Mouse (Mus musculus): Measurements from ENCODE around the gene Dcdc2b. TPM values are rescaled to one million over a fixed set of nuclear protein-coding genes. Genes with fewer than 3 reads are reported as not detected.
A peak's percentile ranks its signal among the peaks of the same experiment; 100 is the strongest.

Gene Dcdc2b
- polyA plus RNA-seq, 1 experiment from 2014 or later = 1.2 TPM

- TF ChIP-seq CTCF (IDR thresholded peaks at IDR 0.05; ENCODE audit: low read depth) = no peak
- no peaks in the 10 kb centered on the region for H3K9me3 ChIP-seq (ENCODE audit: control insufficient read depth)
- H3K4me1 ChIP-seq (replicated peaks; ENCODE audit: control insufficient read depth, insufficient read depth, low read length) = no peaks in the 10 kb centered on the region
- H3K27me3 ChIP-seq (replicated peaks; ENCODE audit: control insufficient read depth, insufficient read depth, low read length) = no peaks in the 10 kb centered on the region
- peak overlapping the region; percentile 35; the same call in 1 of the 2 replicates for H3K4me3 ChIP-seq (ENCODE audit: low read depth, low read length)
- H3K9ac ChIP-seq (ENCODE audit: low read depth, low read length) = no peak overlapping the region
- peaks cover 7% of the 10 kb centered on the region; the same call in 1 of the 2 replicates for H3K36me3 ChIP-seq (ENCODE audit: control insufficient read depth, insufficient read depth)
- ATAC-seq = no peak
- H3K27ac ChIP-seq (ENCODE audit: low read depth, low read length) = no peak overlapping the region; the same call in 1 of the 2 replicates
- H3K4me2 ChIP-seq (replicated peaks; ENCODE audit: low read depth) = peak overlapping the region; percentile 71
- WGBS = 80% methylated on average over 9 of the region's 9 CpGs
These were observed 28.3 kb downstream of the Dcdc2b start for GRCm38 (mm10) chr4:129585773-129586172.

GRCm38 (mm10) chr4:129584884-129585608 is 29.0 kb downstream of the Dcdc2b start:
- peak overlapping the region; percentile 35 for H3K4me3 ChIP-seq (ENCODE audit: low read depth, low read length)
- peak; percentile 77 for ATAC-seq
- peak overlapping the region; percentile 76; the same call in 1 of the 2 replicates for H3K27ac ChIP-seq (ENCODE audit: low read depth, low read length)
- no peaks in the 10 kb centered on the region for H3K9me3 ChIP-seq (ENCODE audit: control insufficient read depth)
- peak; percentile 81 for TF ChIP-seq CTCF (IDR thresholded peaks at IDR 0.05; ENCODE audit: low read depth)
- H3K36me3 ChIP-seq (ENCODE audit: control insufficient read depth, insufficient read depth) = no peaks in the 10 kb centered on the region
- 1% methylated on average over 36 of the region's 36 CpGs for WGBS
- H3K4me1 ChIP-seq (replicated peaks; ENCODE audit: control insufficient read depth, insufficient read depth, low read length) = no peaks in the 10 kb centered on the region
- no peaks in the 10 kb centered on the region for H3K27me3 ChIP-seq (replicated peaks; ENCODE audit: control insufficient read depth, insufficient read depth, low read length)
- peak overlapping the region; percentile 71 for H3K4me2 ChIP-seq (replicated peaks; ENCODE audit: low read depth)
- peak overlapping the region; percentile 45; the same call in 1 of the 2 replicates for H3K9ac ChIP-seq (ENCODE audit: low read depth, low read length)

- no peak for TF ChIP-seq CTCF (IDR thresholded peaks at IDR 0.05; ENCODE audit: low read depth)
- 82% methylated on average over 1 of the region's 1 CpGs for WGBS
- H3K27me3 ChIP-seq (replicated peaks; ENCODE audit: control insufficient read depth, insufficient read depth, low read length) = no peaks in the 10 kb centered on the region
- no peaks in the 10 kb centered on the region for H3K9me3 ChIP-seq (ENCODE audit: control insufficient read depth)
- H3K9ac ChIP-seq (ENCODE audit: low read depth, low read length) = peak overlapping the region; percentile 45; the same call in 1 of the 2 replicates
- H3K4me1 ChIP-seq (replicated peaks; ENCODE audit: control insufficient read depth, insufficient read depth, low read length) = no peaks in the 10 kb centered on the region
- H3K36me3 ChIP-seq (ENCODE audit: control insufficient read depth, insufficient read depth) = no peaks in the 10 kb centered on the region
- no peak for ATAC-seq
- H3K4me3 ChIP-seq (ENCODE audit: low read depth, low read length) = peak overlapping the region; percentile 35; the same call in 1 of the 2 replicates
- H3K4me2 ChIP-seq (replicated peaks; ENCODE audit: low read depth) = peak overlapping the region; percentile 71
- peak overlapping the region; percentile 76; the same call in 1 of the 2 replicates for H3K27ac ChIP-seq (ENCODE audit: low read depth, low read length)
These were observed 29.7 kb downstream of the Dcdc2b start for GRCm38 (mm10) chr4:129584370-129584769.

GRCm38 (mm10) chr4:129582251-129582650 is 31.8 kb downstream of the Dcdc2b start:
- Histone ChIP-seq H3K27ac (ENCODE audit: low read depth, low read length) (no peak overlapping the region), H3K9me3 (ENCODE audit: control insufficient read depth) (no peaks in the 10 kb centered on the region), H3K4me3 (ENCODE audit: low read depth, low read length) (no peak overlapping the region), H3K9ac (ENCODE audit: low read depth, low read length) (no peak overlapping the region), H3K27me3 (replicated peaks; ENCODE audit: control insufficient read depth, insufficient read depth, low read length) (no peaks in the 10 kb centered on the region), H3K4me1 (replicated peaks; ENCODE audit: control insufficient read depth, insufficient read depth, low read length) (no peaks in the 10 kb centered on the region), H3K36me3 (ENCODE audit: control insufficient read depth, insufficient read depth) (no peaks in the 10 kb centered on the region), H3K4me2 (replicated peaks; ENCODE audit: low read depth) (no peak overlapping the region)
- TF ChIP-seq CTCF (IDR thresholded peaks at IDR 0.05; ENCODE audit: low read depth) = peak; percentile 18; the same call in 1 of the 2 replicates
- 86% methylated on average over 1 of the region's 1 CpGs for WGBS
- ATAC-seq = no peak

DNA sequence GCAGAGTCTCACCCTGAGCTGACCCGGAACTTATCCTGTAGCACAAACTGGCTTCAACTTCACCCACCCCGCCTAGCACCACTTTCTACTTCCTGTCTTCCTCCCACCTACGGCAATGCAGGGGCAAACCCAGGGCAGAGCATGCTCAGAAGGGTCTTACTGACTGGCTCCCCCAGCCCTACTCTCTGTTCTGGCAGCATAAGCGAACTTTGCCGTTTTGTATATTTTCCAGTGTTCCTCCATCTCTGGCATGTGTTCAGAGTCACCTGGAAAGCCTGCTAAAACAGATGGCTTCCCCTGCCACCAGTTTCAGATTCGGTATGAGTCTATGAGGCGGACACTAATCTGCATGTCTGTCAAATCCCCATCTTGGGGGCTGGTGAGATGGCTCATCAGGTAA is 33.7 kb downstream of the Dcdc2b start:
- H3K4me1 ChIP-seq (replicated peaks; ENCODE audit: control insufficient read depth, insufficient read depth, low read length) = no peaks in the 10 kb centered on the region
- no peak for ATAC-seq
- H3K4me2 ChIP-seq (replicated peaks; ENCODE audit: low read depth) = no peak overlapping the region
- no peak overlapping the region for H3K4me3 ChIP-seq (ENCODE audit: low read depth, low read length)
- no peaks in the 10 kb centered on the region for H3K27me3 ChIP-seq (replicated peaks; ENCODE audit: control insufficient read depth, insufficient read depth, low read length)
- no peak overlapping the region for H3K27ac ChIP-seq (ENCODE audit: low read depth, low read length)
- H3K9me3 ChIP-seq (ENCODE audit: control insufficient read depth) = no peaks in the 10 kb centered on the region
- no peak overlapping the region for H3K9ac ChIP-seq (ENCODE audit: low read depth, low read length)
- no peaks in the 10 kb centered on the region for H3K36me3 ChIP-seq (ENCODE audit: control insufficient read depth, insufficient read depth)
- WGBS = 69% methylated on average over 7 of the region's 7 CpGs
- TF ChIP-seq CTCF (IDR thresholded peaks at IDR 0.05; ENCODE audit: low read depth) = no peak

- H3K27ac ChIP-seq (ENCODE audit: low read depth, low read length) = no peak within 1 kb of the TSS
- no peak within 1 kb of the TSS for H3K9ac ChIP-seq (ENCODE audit: low read depth, low read length)
- no peaks in the 10 kb centered on the region for H3K36me3 ChIP-seq (ENCODE audit: control insufficient read depth, insufficient read depth)
- no peaks in the 10 kb centered on the region for H3K27me3 ChIP-seq (replicated peaks; ENCODE audit: control insufficient read depth, insufficient read depth, low read length)
- H3K9me3 ChIP-seq (ENCODE audit: control insufficient read depth) = no peaks in the 10 kb centered on the region
- 71% methylated on average over 5 of the region's 5 CpGs for WGBS
- no peaks in the 10 kb centered on the region for H3K4me1 ChIP-seq (replicated peaks; ENCODE audit: control insufficient read depth, insufficient read depth, low read length)
- ATAC-seq = no peak
- no peak for TF ChIP-seq CTCF (IDR thresholded peaks at IDR 0.05; ENCODE audit: low read depth)
- H3K4me3 ChIP-seq (ENCODE audit: low read depth, low read length) = no peak within 1 kb of the TSS
- H3K4me2 ChIP-seq (replicated peaks; ENCODE audit: low read depth) = no peak within 1 kb of the TSS; the same call in 1 of the 2 replicates
These were observed 35.6 kb downstream of the Dcdc2b start, which contains the start of gene Fam167b for GRCm38 (mm10) chr4:129578466-129578865. TSS of gene Fam167b (minus strand) at chr4:129578549.
